Mouse (Mus musculus): ENCODE data around the gene Ung. TPM values are rescaled to one million over a fixed set of nuclear protein-coding genes. Genes with fewer than 3 reads are reported as not detected.

Ung gene
- polyA plus RNA-seq, 1 experiment from 2014 or later, result 26.3 TPM

DNA sequence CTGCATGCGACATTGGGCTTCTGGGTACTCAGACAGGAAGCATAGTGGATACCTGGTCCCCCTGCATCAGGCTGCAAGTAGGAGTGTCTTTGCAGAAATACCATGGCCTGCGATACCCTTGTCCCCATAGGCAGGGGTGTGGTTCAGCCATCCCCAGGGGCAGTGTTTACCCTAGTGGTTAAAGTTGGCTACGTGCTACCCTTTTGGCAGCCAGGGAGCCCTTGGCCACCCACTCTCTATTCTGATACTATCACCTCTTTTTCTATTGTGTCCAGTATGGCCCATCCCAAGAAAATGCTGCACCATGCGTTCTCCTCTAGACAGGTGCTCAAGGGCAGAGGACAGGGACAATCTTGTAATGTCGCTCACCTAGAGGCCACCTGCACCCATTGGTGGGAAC lies 24.6 kb downstream of the Ung start:
- Histone ChIP-seq H3K4me2 (no peak overlapping the region), H3K9me3 (replicated peaks; ENCODE audit: control insufficient read depth, low read length) (no peaks in the 10 kb centered on the region), H3K4me3 (ENCODE audit: low read depth, low read length) (no peak overlapping the region), H3K27me3 (ENCODE audit: control insufficient read depth, insufficient read depth, low read length) (no peaks in the 10 kb centered on the region), H3K27ac (ENCODE audit: low read depth, low read length) (no peak overlapping the region), H3K4me1 (ENCODE audit: control insufficient read depth, insufficient read depth, low read length) (peaks cover 21% of the 10 kb centered on the region; the same call in 1 of the 2 replicates), H3K9ac (ENCODE audit: low read depth, low read length) (no peak overlapping the region), H3K36me3 (ENCODE audit: control insufficient read depth, insufficient read depth, low read length) (no peaks in the 10 kb centered on the region)
- WGBS (ENCODE audit: insufficient replicate concordance), result 82% methylated on average over 5 of the region's 5 CpGs
- ATAC-seq (replicated peaks; ENCODE audit: insufficient number of reproducible peaks, low FRiP score, low TSS enrichment), result no peak

DNA sequence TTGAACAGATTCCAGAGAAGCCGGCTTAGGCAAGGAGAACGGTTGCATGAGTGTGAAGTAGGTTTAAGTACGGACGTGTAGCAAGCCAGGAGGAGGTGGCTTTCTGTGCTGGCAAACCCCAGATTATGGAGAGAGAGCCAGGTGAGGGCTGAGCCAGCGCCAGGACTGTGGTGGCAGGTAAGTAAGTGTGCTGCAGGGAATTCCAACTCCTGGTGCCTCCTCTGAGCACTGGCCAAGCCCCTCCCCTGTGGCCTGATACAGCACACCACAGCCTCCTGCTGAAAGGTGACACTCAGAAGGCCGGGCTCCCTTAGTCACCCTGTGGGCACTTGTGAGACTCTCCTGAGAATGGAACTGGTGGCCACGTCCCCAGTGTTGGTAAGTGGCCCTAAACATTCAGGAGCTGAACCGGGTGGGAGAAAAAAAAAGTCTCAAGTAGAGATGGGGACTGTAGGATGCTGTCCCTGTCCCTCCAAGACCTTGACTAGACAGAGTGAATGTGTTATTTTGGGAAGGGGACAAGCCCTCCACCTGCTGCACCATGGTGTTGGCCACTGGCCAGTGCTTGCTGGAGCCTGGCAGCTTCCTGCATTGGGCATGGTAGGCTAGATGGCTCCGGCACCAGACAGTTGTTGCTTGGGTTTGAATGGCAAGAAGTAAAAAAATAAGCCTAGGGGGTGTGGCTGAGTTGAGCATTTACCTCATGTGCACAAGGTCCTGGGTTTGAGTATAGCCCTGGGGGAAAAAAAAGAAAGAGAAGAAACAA lies 25.2 kb downstream of the Ung start:
- H3K9me3 ChIP-seq (replicated peaks; ENCODE audit: control insufficient read depth, low read length), result no peaks in the 10 kb centered on the region
- H3K4me3 ChIP-seq (ENCODE audit: low read depth, low read length), result no peak overlapping the region
- H3K36me3 ChIP-seq (ENCODE audit: control insufficient read depth, insufficient read depth, low read length), result no peaks in the 10 kb centered on the region
- H3K9ac ChIP-seq (ENCODE audit: low read depth, low read length), result no peak overlapping the region
- no peak for ATAC-seq (replicated peaks; ENCODE audit: insufficient number of reproducible peaks, low FRiP score, low TSS enrichment)
- no peaks in the 10 kb centered on the region for H3K27me3 ChIP-seq (ENCODE audit: control insufficient read depth, insufficient read depth, low read length)
- H3K4me2 ChIP-seq, result no peak overlapping the region
- H3K27ac ChIP-seq (ENCODE audit: low read depth, low read length), result no peak overlapping the region
- H3K4me1 ChIP-seq (ENCODE audit: control insufficient read depth, insufficient read depth, low read length), result peaks cover 21% of the 10 kb centered on the region; the same call in 1 of the 2 replicates
- 52% methylated on average over 9 of the region's 9 CpGs for WGBS (ENCODE audit: insufficient replicate concordance)

DNA sequence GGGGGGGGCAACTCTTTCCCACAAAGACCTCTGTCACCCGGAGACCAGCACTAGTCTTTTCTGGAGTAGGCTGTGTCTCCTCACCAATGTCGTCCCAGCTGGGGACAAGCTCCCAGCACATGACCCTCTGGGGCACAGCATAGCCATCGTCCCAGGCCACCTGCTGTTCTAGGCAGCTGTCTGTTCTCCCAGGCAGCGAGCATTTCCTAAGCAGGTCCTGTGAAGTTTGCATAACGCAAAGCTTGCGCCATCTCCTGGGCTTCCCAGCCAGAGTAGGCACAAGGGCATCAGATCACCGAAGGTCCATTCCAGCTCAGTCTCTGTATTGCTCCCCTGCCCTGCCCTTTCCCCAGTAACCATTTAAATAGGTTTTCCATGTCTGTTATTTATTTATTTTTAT lies 27.1 kb downstream of the Ung start:
- no peaks in the 10 kb centered on the region for H3K36me3 ChIP-seq (ENCODE audit: control insufficient read depth, insufficient read depth, low read length)
- WGBS (ENCODE audit: insufficient replicate concordance), result 54% methylated on average over 7 of the region's 7 CpGs
- no peak overlapping the region for H3K27ac ChIP-seq (ENCODE audit: low read depth, low read length)
- no peaks in the 10 kb centered on the region for H3K9me3 ChIP-seq (replicated peaks; ENCODE audit: control insufficient read depth, low read length)
- H3K9ac ChIP-seq (ENCODE audit: low read depth, low read length), result no peak overlapping the region
- no peak for ATAC-seq (replicated peaks; ENCODE audit: insufficient number of reproducible peaks, low FRiP score, low TSS enrichment)
- H3K4me2 ChIP-seq, result no peak overlapping the region
- no peaks in the 10 kb centered on the region for H3K27me3 ChIP-seq (ENCODE audit: control insufficient read depth, insufficient read depth, low read length)
- H3K4me1 ChIP-seq (ENCODE audit: control insufficient read depth, insufficient read depth, low read length), result peaks cover 15% of the 10 kb centered on the region; the same call in 1 of the 2 replicates
- no peak overlapping the region for H3K4me3 ChIP-seq (ENCODE audit: low read depth, low read length)

DNA sequence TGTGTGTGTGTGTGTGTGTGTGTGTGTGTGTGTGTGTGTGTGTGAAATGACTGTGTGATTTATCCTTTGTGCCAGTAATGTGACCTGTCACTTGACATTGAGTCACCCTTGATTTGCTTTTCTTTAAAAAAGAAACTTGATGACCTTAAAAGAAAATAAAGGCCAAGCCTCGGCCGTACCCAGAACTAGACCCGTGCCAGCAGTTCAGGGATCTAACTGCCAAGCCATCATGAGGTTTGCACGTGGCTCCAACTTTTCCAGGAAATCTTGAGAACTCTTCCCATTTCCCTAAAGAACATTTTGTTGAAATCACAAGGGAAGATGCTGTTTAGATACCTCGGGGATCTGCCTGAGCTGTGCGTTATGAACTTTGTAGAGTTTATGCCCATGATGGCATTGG lies 31.2 kb downstream of the Ung start:
- Histone ChIP-seq H3K9me3 (replicated peaks; ENCODE audit: control insufficient read depth, low read length) (no peaks in the 10 kb centered on the region), H3K27me3 (ENCODE audit: control insufficient read depth, insufficient read depth, low read length) (no peaks in the 10 kb centered on the region), H3K4me1 (ENCODE audit: control insufficient read depth, insufficient read depth, low read length) (no peaks in the 10 kb centered on the region), H3K9ac (ENCODE audit: low read depth, low read length) (no peak overlapping the region), H3K4me2 (no peak overlapping the region), H3K4me3 (ENCODE audit: low read depth, low read length) (no peak overlapping the region), H3K27ac (ENCODE audit: low read depth, low read length) (no peak overlapping the region), H3K36me3 (ENCODE audit: control insufficient read depth, insufficient read depth, low read length) (no peaks in the 10 kb centered on the region)
- WGBS (ENCODE audit: insufficient replicate concordance), result 82% methylated on average over 6 of the region's 6 CpGs
- no peak for ATAC-seq (replicated peaks; ENCODE audit: insufficient number of reproducible peaks, low FRiP score, low TSS enrichment)

DNA sequence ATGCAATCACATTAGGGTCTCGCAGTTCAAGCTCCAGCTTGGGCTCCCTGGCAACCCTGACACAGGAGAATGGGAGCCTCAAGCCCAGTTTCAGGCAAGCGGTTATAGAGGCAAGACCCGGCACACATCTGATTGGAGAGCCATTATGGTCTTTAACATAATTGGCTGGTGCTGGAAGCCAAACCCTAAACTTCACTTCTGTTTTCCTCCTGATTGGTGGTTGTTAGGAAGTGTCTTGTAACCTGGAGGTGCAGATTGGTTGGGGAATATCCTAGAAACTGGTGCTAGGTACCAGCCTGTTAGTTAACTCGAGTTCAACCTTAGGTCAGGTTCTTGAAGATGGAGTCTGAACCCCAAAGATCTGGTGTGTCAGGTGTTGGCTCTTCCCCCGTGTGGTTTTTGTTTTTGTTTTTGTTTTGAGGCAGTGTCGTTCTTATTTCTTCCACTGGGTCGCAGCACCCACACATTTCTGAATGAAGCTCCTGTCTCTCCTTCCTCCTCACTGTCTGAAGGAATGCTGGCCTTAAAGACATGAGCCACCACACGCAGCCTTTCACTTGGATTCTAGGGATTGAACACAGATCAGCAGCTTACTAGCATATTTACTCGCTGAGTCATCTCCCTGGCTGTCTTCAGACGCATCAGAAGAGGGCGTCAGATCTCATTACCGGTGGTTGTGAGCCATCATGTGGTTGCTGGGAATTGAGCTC lies 32.1 kb downstream of the Ung start:
- H3K9me3 ChIP-seq (replicated peaks; ENCODE audit: control insufficient read depth, low read length), result no peaks in the 10 kb centered on the region
- no peak overlapping the region for H3K27ac ChIP-seq (ENCODE audit: low read depth, low read length)
- H3K4me3 ChIP-seq (ENCODE audit: low read depth, low read length), result no peak overlapping the region
- H3K9ac ChIP-seq (ENCODE audit: low read depth, low read length), result no peak overlapping the region
- H3K27me3 ChIP-seq (ENCODE audit: control insufficient read depth, insufficient read depth, low read length), result no peaks in the 10 kb centered on the region
- no peak for ATAC-seq (replicated peaks; ENCODE audit: insufficient number of reproducible peaks, low FRiP score, low TSS enrichment)
- H3K4me1 ChIP-seq (ENCODE audit: control insufficient read depth, insufficient read depth, low read length), result no peaks in the 10 kb centered on the region
- 0 out of 2 replicates have a peak, but pooled peaks cover 3% of the 10 kb centered on the region for H3K36me3 ChIP-seq (ENCODE audit: control insufficient read depth, insufficient read depth, low read length)
- WGBS (ENCODE audit: insufficient replicate concordance), result 44% methylated on average over 12 of the region's 12 CpGs
- H3K4me2 ChIP-seq, result no peak overlapping the region

DNA sequence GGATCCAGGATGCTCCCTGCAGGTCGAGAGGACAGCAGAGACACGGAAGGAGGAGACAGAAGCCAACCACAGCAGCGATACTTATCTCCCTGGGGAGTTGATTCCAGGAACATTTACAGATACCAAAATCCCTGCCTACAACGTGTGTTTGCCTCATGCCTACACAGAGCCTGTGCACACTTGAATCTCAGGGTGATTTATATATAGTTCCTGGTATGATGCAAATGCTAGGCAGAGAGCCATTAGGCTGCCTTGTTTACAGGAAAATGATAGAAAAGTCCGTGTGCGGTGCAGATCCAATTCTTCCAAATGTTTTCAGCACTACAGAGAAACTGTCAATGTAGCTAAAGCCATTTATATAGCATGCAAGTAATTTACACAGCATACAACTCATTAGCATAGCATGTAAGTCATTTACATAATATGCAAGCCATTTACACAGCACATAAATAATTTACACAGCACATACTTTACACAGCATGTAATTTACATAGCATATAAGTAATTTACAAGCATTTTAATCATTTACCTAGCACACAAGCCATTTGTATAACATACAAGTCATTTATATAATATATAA lies 33.0 kb downstream of the Ung start:
- no peak for ATAC-seq (replicated peaks; ENCODE audit: insufficient number of reproducible peaks, low FRiP score, low TSS enrichment)
- no peak overlapping the region for H3K9ac ChIP-seq (ENCODE audit: low read depth, low read length)
- no peaks in the 10 kb centered on the region for H3K4me1 ChIP-seq (ENCODE audit: control insufficient read depth, insufficient read depth, low read length)
- H3K4me2 ChIP-seq, result no peak overlapping the region
- no peak overlapping the region for H3K27ac ChIP-seq (ENCODE audit: low read depth, low read length)
- H3K4me3 ChIP-seq (ENCODE audit: low read depth, low read length), result no peak overlapping the region
- 0 out of 2 replicates have a peak, but pooled peaks cover 3% of the 10 kb centered on the region for H3K36me3 ChIP-seq (ENCODE audit: control insufficient read depth, insufficient read depth, low read length)
- H3K27me3 ChIP-seq (ENCODE audit: control insufficient read depth, insufficient read depth, low read length), result no peaks in the 10 kb centered on the region
- H3K9me3 ChIP-seq (replicated peaks; ENCODE audit: control insufficient read depth, low read length), result no peaks in the 10 kb centered on the region
- WGBS (ENCODE audit: insufficient replicate concordance), result 66% methylated on average over 6 of the region's 6 CpGs

DNA sequence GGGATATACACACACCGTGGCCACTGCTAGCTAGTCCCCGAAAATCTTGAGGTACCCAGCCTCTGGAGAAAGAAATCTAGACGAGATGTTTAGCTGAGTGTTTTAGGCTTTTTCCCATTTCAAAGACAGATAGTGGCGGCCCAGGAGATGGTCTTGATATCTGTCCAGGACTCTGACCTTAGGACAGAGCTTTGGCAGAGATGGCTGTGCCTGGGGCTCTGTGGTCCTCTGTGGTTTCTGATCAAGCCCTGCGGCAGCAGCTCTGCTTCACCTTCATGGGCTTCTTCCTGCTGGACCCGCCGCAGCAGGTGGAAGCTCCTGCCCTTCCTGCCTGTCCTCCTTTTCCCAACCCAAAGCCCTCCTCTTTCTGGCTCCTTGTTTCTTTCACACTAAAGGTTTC lies 40.2 kb downstream of the Ung start:
- Histone ChIP-seq H3K4me1 (ENCODE audit: control insufficient read depth, insufficient read depth, low read length) (peaks cover 4% of the 10 kb centered on the region; the same call in 1 of the 2 replicates), H3K36me3 (ENCODE audit: control insufficient read depth, insufficient read depth, low read length) (0 out of 2 replicates have a peak, but pooled peaks cover 5% of the 10 kb centered on the region), H3K27me3 (ENCODE audit: control insufficient read depth, insufficient read depth, low read length) (no peaks in the 10 kb centered on the region), H3K9me3 (replicated peaks; ENCODE audit: control insufficient read depth, low read length) (no peaks in the 10 kb centered on the region), H3K4me3 (ENCODE audit: low read depth, low read length) (no peak overlapping the region), H3K27ac (ENCODE audit: low read depth, low read length) (no peak overlapping the region), H3K9ac (ENCODE audit: low read depth, low read length) (no peak overlapping the region), H3K4me2 (no peak overlapping the region)
- WGBS (ENCODE audit: insufficient replicate concordance), result 73% methylated on average over 7 of the region's 7 CpGs
- no peak for ATAC-seq (replicated peaks; ENCODE audit: insufficient number of reproducible peaks, low FRiP score, low TSS enrichment)

DNA sequence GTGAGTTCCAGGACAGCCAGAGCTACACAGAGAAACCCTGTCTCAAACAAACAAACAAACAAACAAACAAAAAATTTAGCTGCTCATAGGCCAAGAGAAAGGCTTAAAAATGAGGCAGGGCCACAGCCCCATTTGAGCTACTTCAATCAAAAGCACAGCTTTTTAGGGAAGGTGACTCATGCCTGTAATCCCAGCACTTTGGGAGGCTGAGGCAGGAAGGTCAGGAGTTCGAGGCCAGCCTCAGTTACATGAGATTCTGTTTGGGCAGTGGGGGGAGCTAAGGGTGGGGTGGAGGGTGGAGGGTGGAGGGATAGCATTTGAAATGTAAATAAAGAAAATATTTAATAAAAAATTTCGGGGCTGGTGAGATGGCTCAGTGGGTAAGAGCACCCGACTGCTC lies 42.8 kb downstream of the Ung start:
- ATAC-seq (replicated peaks; ENCODE audit: insufficient number of reproducible peaks, low FRiP score, low TSS enrichment), result no peak
- 0 out of 2 replicates have a peak, but pooled peaks cover 3% of the 10 kb centered on the region for H3K36me3 ChIP-seq (ENCODE audit: control insufficient read depth, insufficient read depth, low read length)
- H3K27ac ChIP-seq (ENCODE audit: low read depth, low read length), result no peak overlapping the region
- no peaks in the 10 kb centered on the region for H3K9me3 ChIP-seq (replicated peaks; ENCODE audit: control insufficient read depth, low read length)
- H3K27me3 ChIP-seq (ENCODE audit: control insufficient read depth, insufficient read depth, low read length), result no peaks in the 10 kb centered on the region
- no peak overlapping the region for H3K4me2 ChIP-seq
- H3K4me1 ChIP-seq (ENCODE audit: control insufficient read depth, insufficient read depth, low read length), result peaks cover 4% of the 10 kb centered on the region
- no peak overlapping the region for H3K9ac ChIP-seq (ENCODE audit: low read depth, low read length)
- no peak overlapping the region for H3K4me3 ChIP-seq (ENCODE audit: low read depth, low read length)
- 86% methylated on average over 3 of the region's 3 CpGs for WGBS (ENCODE audit: insufficient replicate concordance)
